Mouse (Mus musculus): Measurements from ENCODE around the gene Clec4n. TPM values are rescaled to one million over a fixed set of nuclear protein-coding genes. Genes with fewer than 3 reads are reported as not detected.
"Not testable (repeated sequence)": the region's sequence is repeated elsewhere in the genome, so short reads cannot be mapped to it uniquely, and the experiment has no call there.

Gene Clec4n
- 9.1 and 14.2 TPM in 2 replicates for polyA plus RNA-seq (2012; rRNA removed)

GRCm38 (mm10) chr6:123229644-123230043 is at the start of gene Clec4n:
Gene Clec4n (plus strand): TSS chr6:123229843.
- H3K27me3 ChIP-seq (ENCODE audit: control insufficient read depth, insufficient read depth, low read length): no peaks in the 10 kb centered on the region
- DNase-seq: no peak
- WGBS: 68% methylated on average over 3 of the region's 3 CpGs
- TF ChIP-seq POLR2A (IDR thresholded peaks at IDR 0.05; ENCODE audit: control insufficient read depth, extremely low read depth, insufficient read depth, low read length, poor library complexity): no peak
- TF ChIP-seq CTCF (IDR thresholded peaks at IDR 0.05; ENCODE audit: borderline replicate concordance, control insufficient read depth, extremely low read depth, insufficient read depth, low read length, poor library complexity): no peak
- no peaks in the 10 kb centered on the region for H3K36me3 ChIP-seq (ENCODE audit: control insufficient read depth, insufficient read depth, low read length)
- no peak within 1 kb of the TSS for H3K27ac ChIP-seq (ENCODE audit: control insufficient read depth, insufficient read depth, low read length)
- H3K4me3 ChIP-seq (ENCODE audit: control insufficient read depth, insufficient read depth, low read length): no peak within 1 kb of the TSS
- no peaks in the 10 kb centered on the region for H3K4me1 ChIP-seq (replicated peaks; ENCODE audit: control insufficient read depth, insufficient read depth, low read length)

GRCm38 (mm10) chr6:123184862-123185261 is 44.8 kb upstream of the Clec4n start:
- H3K4me3 ChIP-seq (ENCODE audit: control insufficient read depth, insufficient read depth, low read length); H3K4me1 ChIP-seq (replicated peaks; ENCODE audit: control insufficient read depth, insufficient read depth, low read length); H3K36me3 ChIP-seq (ENCODE audit: control insufficient read depth, insufficient read depth, low read length); H3K27me3 ChIP-seq (ENCODE audit: control insufficient read depth, insufficient read depth, low read length); DNase-seq; H3K27ac ChIP-seq (ENCODE audit: control insufficient read depth, insufficient read depth, low read length): not testable (repeated sequence)
- 36% methylated on average over 2 of the region's 2 CpGs for WGBS

- no peak overlapping the region for H3K27ac ChIP-seq (ENCODE audit: control insufficient read depth, insufficient read depth, low read length)
- WGBS: 94% methylated on average over 1 of the region's 1 CpGs
- no peaks in the 10 kb centered on the region for H3K27me3 ChIP-seq (ENCODE audit: control insufficient read depth, insufficient read depth, low read length)
- H3K36me3 ChIP-seq (ENCODE audit: control insufficient read depth, insufficient read depth, low read length): no peaks in the 10 kb centered on the region
- TF ChIP-seq POLR2A (IDR thresholded peaks at IDR 0.05; ENCODE audit: control insufficient read depth, extremely low read depth, insufficient read depth, low read length, poor library complexity) (no peak), CTCF (IDR thresholded peaks at IDR 0.05; ENCODE audit: borderline replicate concordance, control insufficient read depth, extremely low read depth, insufficient read depth, low read length, poor library complexity) (no peak)
- no peak for DNase-seq
- H3K4me1 ChIP-seq (replicated peaks; ENCODE audit: control insufficient read depth, insufficient read depth, low read length): no peaks in the 10 kb centered on the region
- no peak overlapping the region for H3K4me3 ChIP-seq (ENCODE audit: control insufficient read depth, insufficient read depth, low read length)
Measured at GRCm38 (mm10) chr6:123207187-123208076, 22.2 kb upstream of the Clec4n start.

- H3K27ac ChIP-seq (ENCODE audit: control insufficient read depth, insufficient read depth, low read length); H3K4me3 ChIP-seq (ENCODE audit: control insufficient read depth, insufficient read depth, low read length); H3K4me1 ChIP-seq (replicated peaks; ENCODE audit: control insufficient read depth, insufficient read depth, low read length); H3K27me3 ChIP-seq (ENCODE audit: control insufficient read depth, insufficient read depth, low read length); DNase-seq; H3K36me3 ChIP-seq (ENCODE audit: control insufficient read depth, insufficient read depth, low read length): not testable (repeated sequence)
Measured at GRCm38 (mm10) chr6:123208077-123208439, 21.6 kb upstream of the Clec4n start.

GRCm38 (mm10) chr6:123211726-123212125 is 17.9 kb upstream of the Clec4n start:
- H3K4me1 ChIP-seq (replicated peaks; ENCODE audit: control insufficient read depth, insufficient read depth, low read length): no peaks in the 10 kb centered on the region
- H3K4me3 ChIP-seq (ENCODE audit: control insufficient read depth, insufficient read depth, low read length): no peak overlapping the region
- H3K27ac ChIP-seq (ENCODE audit: control insufficient read depth, insufficient read depth, low read length): no peak overlapping the region
- no peaks in the 10 kb centered on the region for H3K36me3 ChIP-seq (ENCODE audit: control insufficient read depth, insufficient read depth, low read length)
- no peak for DNase-seq
- H3K27me3 ChIP-seq (ENCODE audit: control insufficient read depth, insufficient read depth, low read length): no peaks in the 10 kb centered on the region
- 90% methylated on average over 1 of the region's 1 CpGs for WGBS
- TF ChIP-seq CTCF (IDR thresholded peaks at IDR 0.05; ENCODE audit: borderline replicate concordance, control insufficient read depth, extremely low read depth, insufficient read depth, low read length, poor library complexity): no peak
- no peak for TF ChIP-seq POLR2A (IDR thresholded peaks at IDR 0.05; ENCODE audit: control insufficient read depth, extremely low read depth, insufficient read depth, low read length, poor library complexity)

GRCm38 (mm10) chr6:123227519-123228166 is 2.0 kb upstream of the Clec4n start:
- DNase-seq: no peak
- H3K36me3 ChIP-seq (ENCODE audit: control insufficient read depth, insufficient read depth, low read length): no peaks in the 10 kb centered on the region
- 25% methylated on average over 2 of the region's 2 CpGs for WGBS

GRCm38 (mm10) chr6:123231149-123231548 is 1.5 kb downstream of the Clec4n start:
- Histone ChIP-seq H3K4me3 (ENCODE audit: control insufficient read depth, insufficient read depth, low read length) (no peak overlapping the region), H3K27ac (ENCODE audit: control insufficient read depth, insufficient read depth, low read length) (no peak overlapping the region), H3K27me3 (ENCODE audit: control insufficient read depth, insufficient read depth, low read length) (no peaks in the 10 kb centered on the region), H3K4me1 (replicated peaks; ENCODE audit: control insufficient read depth, insufficient read depth, low read length) (no peaks in the 10 kb centered on the region), H3K36me3 (ENCODE audit: control insufficient read depth, insufficient read depth, low read length) (no peaks in the 10 kb centered on the region)
- TF ChIP-seq POLR2A (IDR thresholded peaks at IDR 0.05; ENCODE audit: control insufficient read depth, extremely low read depth, insufficient read depth, low read length, poor library complexity): no peak
- TF ChIP-seq CTCF (IDR thresholded peaks at IDR 0.05; ENCODE audit: borderline replicate concordance, control insufficient read depth, extremely low read depth, insufficient read depth, low read length, poor library complexity): no peak
- WGBS: 90% methylated on average over 2 of the region's 2 CpGs
- no peak for DNase-seq

More at GRCm38 (mm10) chr6:123227519-123228166, 2.0 kb upstream of the Clec4n start:
- Histone ChIP-seq H3K4me1 (replicated peaks; ENCODE audit: control insufficient read depth, insufficient read depth, low read length) (no peaks in the 10 kb centered on the region), H3K27ac (ENCODE audit: control insufficient read depth, insufficient read depth, low read length) (no peak overlapping the region), H3K4me3 (ENCODE audit: control insufficient read depth, insufficient read depth, low read length) (no peak overlapping the region), H3K27me3 (ENCODE audit: control insufficient read depth, insufficient read depth, low read length) (no peaks in the 10 kb centered on the region)
- TF ChIP-seq CTCF (IDR thresholded peaks at IDR 0.05; ENCODE audit: borderline replicate concordance, control insufficient read depth, extremely low read depth, insufficient read depth, low read length, poor library complexity) (no peak), POLR2A (IDR thresholded peaks at IDR 0.05; ENCODE audit: control insufficient read depth, extremely low read depth, insufficient read depth, low read length, poor library complexity) (no peak)

All from thymus, adult 2 months (tissue).